Mouse (Mus musculus): Measurements from ENCODE around the gene Asb13.

Asb13 gene

GRCm38 (mm10) chr13:3633895-3634811 is at the start of gene Asb13:
TSS of gene Asb13 (plus strand) at chr13:3634032.
- DNase-seq: peak; percentile 91

- no peak for DNase-seq
Observed at GRCm38 (mm10) chr13:3590789-3591188, 43.0 kb upstream of the Asb13 start.

GRCm38 (mm10) chr13:3594311-3594710 is 39.5 kb upstream of the Asb13 start:
- DNase-seq: peak; percentile 67

- no peak for DNase-seq
Observed at GRCm38 (mm10) chr13:3596232-3596631, 37.6 kb upstream of the Asb13 start.

- no peak for DNase-seq
Observed at GRCm38 (mm10) chr13:3609780-3610117, 24.1 kb upstream of the Asb13 start.

GRCm38 (mm10) chr13:3610118-3610794 is 23.6 kb upstream of the Asb13 start:
- peak; percentile 36 for DNase-seq

- peak; percentile 99 for DNase-seq
Observed at GRCm38 (mm10) chr13:3610795-3611438, 22.9 kb upstream of the Asb13 start, which contains the start of gene Fam208b. TSS of gene Fam208b (minus strand) at chr13:3611108.

GRCm38 (mm10) chr13:3627139-3627538 is 6.7 kb upstream of the Asb13 start:
- no peak for DNase-seq

- peak; percentile 52 for DNase-seq
Observed at GRCm38 (mm10) chr13:3628102-3628501, 5.7 kb upstream of the Asb13 start.

GRCm38 (mm10) chr13:3632551-3632950 is 1.3 kb upstream of the Asb13 start:
- no peak for DNase-seq

GRCm38 (mm10) chr13:3633131-3633530 is 701 bp upstream of the Asb13 start:
- no peak for DNase-seq

GRCm38 (mm10) chr13:3635076-3635475 is 1.2 kb downstream of the Asb13 start:
- DNase-seq: peak; percentile 41

- DNase-seq: peak; percentile 31
Observed at GRCm38 (mm10) chr13:3636797-3637196, 3.0 kb downstream of the Asb13 start.

- DNase-seq: peak; percentile 39
Observed at GRCm38 (mm10) chr13:3642049-3642448, 8.2 kb downstream of the Asb13 start.

- DNase-seq: no peak
Observed at GRCm38 (mm10) chr13:3642538-3642937, 8.7 kb downstream of the Asb13 start.

- no peak for DNase-seq
Observed at GRCm38 (mm10) chr13:3644871-3645270, 11.0 kb downstream of the Asb13 start.

GRCm38 (mm10) chr13:3645919-3646318 is 12.1 kb downstream of the Asb13 start:
- peak; percentile 57 for DNase-seq

- DNase-seq: peak; percentile 63
Observed at GRCm38 (mm10) chr13:3646566-3646965, 12.7 kb downstream of the Asb13 start.

- peak; percentile 51 for DNase-seq
Observed at GRCm38 (mm10) chr13:3650569-3650968, 16.7 kb downstream of the Asb13 start.

GRCm38 (mm10) chr13:3654432-3654831 is 20.6 kb downstream of the Asb13 start:
- DNase-seq: no peak

GRCm38 (mm10) chr13:3659163-3660160 is 25.6 kb downstream of the Asb13 start:
- DNase-seq: peak; percentile 15

- DNase-seq: peak; percentile 80
Observed at GRCm38 (mm10) chr13:3664241-3664640, 30.4 kb downstream of the Asb13 start.
